Mouse (Mus musculus) brain, embryonic 14.5 days (tissue): ENCODE measurements at regions not wholly inside any gene's neighbourhood (a gene's known extent, or its start where the extent isn't known, plus 50 kb on each side); places are given as distances from the start of the nearest gene placed in this dataset.

Experiments used
- DNase-seq: peaks from one replicate; pipeline ENCODE4 v3.0.0-alpha.2; 2011; ENCODE audit warnings: low read depth
- CTCF ChIP-seq: fragments of 200-500 bp; IDR thresholded peaks from 2 replicates; pipeline ENCODE4 v1.5.1; 2012; ENCODE audit warnings: inconsistent platforms, mild to moderate bottlenecking, moderate library complexity, borderline replicate concordance; ENCODE audit not compliant: insufficient read depth, insufficient read length; ENCODE audit errors: extremely low read depth
- POLR2A ChIP-seq: fragments of 200-500 bp; IDR thresholded peaks from 2 replicates; pipeline ENCODE4 v1.6.1; 2012; ENCODE audit warnings: mild to moderate bottlenecking, inconsistent platforms, borderline replicate concordance; ENCODE audit not compliant: poor library complexity, insufficient read depth, insufficient read length, severe bottlenecking; ENCODE audit errors: extremely low read depth

DNA sequence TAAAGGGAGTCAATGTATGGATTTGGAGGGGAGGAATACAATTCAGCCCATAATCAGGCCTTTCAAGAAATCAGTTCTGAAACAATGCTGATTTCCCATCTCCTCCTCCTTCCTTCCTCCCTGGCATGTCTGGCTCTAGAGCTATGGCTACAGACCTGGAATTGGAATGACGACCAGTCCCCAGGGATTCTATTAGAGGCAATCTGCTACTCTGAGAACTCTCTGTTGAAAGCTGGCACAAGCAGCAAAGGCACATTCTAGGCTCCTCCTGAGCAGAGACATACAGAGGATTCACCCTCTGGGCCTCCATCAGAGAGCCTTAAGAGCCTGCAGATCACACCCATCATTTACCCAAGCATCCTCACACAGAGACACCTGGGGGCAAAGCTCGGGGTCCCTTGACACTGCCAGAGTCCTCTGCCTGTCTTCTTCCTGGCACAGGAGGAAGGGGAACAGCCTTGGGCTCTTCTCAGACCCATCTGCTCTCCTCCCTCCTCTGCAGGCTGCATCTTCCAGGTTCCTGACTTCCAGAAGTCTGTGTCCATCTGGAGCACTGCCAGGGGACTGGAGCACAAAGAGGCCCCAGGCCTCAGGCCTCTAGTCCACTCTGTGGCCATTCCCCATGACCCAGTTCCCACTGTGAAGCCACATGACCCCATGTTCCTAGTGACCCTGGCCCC, 176.2 kb downstream of the Rybp start:
- peak; percentile 42 for DNase-seq
- TF ChIP-seq CTCF = no peak
- no peak for TF ChIP-seq POLR2A

DNA sequence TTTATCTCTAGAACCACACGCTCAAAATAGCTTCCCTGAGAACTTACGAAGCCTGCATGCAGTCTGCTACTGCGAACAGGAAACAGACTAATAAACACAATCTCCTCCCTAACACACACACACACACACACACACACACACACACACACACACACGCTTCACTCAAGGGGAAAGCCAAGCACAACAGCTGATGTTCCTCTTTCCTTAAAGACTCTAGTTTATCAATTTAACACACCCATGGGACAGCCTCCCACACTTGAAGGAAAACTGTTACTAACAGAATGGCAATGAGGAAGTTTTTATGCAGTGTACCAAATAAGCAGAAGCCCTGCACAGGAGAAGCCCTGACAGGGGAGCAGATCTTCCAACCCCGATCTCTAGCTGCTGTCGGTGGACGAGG, 177.3 kb downstream of the Rybp start:
- TF ChIP-seq POLR2A (no peak), CTCF (no peak)
- DNase-seq = peak; percentile 50

DNA sequence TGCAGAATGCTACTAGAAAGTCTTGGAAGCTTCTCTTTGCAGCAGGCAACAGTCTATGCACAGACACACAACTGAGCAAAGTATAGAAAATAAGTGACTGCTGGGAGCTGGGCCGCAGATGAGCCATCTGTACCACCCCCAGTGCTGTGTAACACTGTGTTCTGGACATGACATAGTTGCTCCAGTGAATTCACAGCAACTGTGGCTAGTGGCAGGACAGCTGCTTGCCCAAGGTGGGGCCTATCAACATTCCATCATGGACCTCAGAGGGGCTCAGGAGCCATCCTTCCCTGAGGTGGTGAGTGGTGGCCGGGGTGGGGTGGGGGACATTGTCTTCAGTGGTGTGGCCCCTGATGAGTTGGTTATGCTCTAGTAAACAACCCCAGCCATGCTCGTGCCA, 177.9 kb downstream of the Rybp start:
- DNase-seq = no peak
- no peak for TF ChIP-seq CTCF

DNA sequence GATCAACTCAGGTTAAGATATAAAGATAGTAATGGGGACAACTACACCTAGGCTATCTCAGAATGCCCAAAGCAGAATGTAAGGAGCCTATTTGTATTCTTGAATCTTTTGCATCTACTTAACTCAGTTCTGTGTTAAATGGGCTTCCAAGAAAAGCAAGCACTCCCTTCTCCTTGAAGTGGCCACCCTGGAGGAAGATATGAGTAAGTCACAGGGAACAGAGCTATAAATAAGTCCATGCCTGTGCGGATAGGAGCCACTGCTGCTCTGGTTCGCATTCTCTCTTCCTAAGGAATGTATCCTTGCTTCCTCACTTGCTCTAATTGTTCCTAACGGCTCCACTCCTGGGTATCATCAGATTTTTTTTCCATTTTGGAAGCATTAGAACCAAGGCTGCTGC, 179.8 kb downstream of the Rybp start:
- no peak for DNase-seq
- no peak for TF ChIP-seq POLR2A
- no peak for TF ChIP-seq CTCF

DNA sequence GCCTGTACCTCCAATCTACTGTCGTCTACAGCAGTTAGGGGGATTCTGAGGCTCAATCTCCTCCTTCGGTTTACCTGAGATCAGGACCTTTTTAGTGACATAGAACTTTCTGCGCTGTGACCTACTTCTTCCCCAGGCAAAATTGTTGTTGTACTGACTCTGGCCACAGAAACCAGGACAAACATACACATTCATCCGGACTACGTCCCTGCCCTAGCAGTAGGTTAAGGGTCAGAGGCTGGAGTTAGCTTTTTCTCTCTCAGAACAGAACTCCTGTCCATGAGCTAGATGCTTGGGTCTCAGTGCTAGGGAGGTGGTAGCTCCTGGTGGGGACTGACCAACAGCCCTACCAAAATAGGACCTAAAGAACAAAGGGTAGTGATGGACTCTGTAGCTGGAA, 180.2 kb downstream of the Rybp start:
- TF ChIP-seq POLR2A (no peak), CTCF (no peak)
- no peak for DNase-seq

DNA sequence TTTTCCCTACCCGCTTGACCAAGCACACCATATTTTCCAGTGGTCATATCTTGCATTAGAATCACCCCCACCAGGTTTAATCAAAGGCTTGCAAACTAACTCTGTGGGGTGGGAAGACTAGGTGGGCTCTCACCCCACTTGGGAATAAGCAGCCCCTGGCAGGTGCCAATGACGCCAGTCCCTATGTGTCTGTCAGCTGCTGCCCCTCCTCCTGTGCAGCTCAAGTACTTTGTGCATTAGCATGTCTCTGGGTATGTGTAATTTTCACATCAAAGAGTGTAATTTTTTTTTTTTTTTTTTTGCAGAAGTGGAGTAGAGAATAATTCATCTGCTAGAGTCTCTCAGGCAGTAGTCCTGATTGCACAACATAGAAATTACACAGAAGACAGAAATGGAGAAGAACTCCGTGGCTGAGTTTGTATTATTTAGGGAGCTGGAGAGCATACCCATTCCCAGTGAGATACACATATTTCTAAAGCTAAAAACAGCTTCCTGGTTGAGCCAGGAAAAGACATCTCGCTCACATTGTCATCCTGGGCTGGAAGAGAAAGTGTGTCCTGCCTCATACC, 186.6 kb downstream of the Rybp start:
- TF ChIP-seq POLR2A (no peak), CTCF (no peak)
- peak; percentile 67 for DNase-seq

DNA sequence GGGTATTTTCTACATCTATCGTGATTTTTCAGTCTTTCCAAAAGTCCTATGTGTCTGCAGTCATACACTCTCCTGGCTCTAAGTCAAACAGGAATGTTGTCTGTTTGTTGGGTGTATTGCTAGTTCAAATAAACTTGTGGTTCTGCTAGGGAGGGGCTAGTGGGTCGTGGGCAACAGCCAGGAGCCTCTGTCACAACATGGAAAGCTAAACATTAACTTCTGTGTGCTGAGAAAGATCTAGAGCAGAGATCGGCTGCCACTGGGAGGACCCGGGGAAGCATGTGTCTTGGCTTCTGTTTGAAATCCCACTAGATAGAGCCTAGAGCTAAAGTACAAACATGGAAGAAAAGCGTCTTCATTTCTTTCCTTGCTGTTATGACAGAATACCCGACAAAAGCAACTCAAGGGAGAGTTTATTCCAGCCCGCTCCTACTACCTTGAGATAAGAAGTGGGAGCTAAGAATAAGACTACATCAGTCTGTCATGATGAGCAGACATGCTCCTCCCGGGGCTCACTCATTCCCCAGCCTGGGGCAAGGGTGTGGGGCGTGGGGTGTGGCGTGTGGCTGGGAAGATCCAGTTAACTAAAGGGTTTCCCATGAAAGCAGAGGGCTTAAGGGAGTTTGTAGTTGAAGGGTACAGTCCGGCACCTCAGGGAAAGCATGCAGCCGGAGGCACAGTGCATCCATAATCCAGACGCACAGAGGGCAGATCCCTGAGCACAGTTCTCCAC, 190.7 kb downstream of the Rybp start:
- TF ChIP-seq CTCF (no peak), POLR2A (no peak)

DNA sequence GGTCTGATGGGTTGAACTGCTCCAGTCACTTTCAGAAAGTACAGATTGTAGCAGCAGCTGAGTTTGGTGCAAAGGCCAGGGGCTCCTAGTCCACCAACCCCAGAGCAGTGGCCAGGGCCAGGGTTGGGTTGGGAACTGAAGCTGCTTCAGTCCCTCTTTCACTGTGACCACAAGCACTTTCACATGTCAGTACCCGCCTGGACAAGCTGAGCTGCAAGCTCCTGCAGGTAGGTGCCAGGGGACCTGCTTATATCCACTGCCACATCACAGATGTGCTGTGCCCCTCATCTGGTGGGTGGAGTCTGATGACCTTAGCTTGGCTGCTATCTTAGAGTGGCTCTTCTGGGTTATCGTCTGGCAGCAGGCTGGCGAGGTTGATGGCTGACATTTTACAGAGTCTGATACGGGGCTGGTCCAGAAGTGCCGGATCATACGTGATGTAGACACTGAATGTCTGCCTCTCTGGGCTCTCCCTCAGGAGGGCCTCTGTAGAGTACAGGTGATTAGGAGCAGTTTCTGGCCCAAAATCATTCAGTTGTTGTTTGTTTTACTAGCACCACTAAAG, 192.6 kb downstream of the Rybp start:
- TF ChIP-seq POLR2A (no peak), CTCF (no peak)
- no peak for DNase-seq

More for the DNA sequence above, 190.7 kb downstream of the Rybp start:
- no peak for DNase-seq

DNA sequence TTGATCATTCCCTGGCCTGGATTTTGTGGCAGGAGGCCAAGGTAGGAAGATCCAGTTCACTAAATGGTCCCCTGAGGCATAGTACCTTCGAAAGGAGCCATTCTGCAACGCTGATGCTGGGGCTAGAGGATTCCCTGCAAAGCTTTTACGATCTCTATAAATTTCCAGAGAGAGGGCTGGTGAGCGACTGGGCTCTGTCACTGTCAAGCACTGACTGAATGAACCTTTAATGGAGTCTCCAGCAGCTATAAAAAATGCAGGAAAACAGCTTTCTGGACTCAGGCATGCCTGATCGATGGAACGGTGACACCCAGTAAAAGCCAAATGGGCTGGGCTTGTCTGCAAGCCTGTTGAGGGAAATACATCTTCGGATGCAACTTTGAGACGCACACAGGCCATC, 194.4 kb downstream of the Rybp start:
- no peak for TF ChIP-seq POLR2A
- no peak for TF ChIP-seq CTCF
- DNase-seq = no peak

DNA sequence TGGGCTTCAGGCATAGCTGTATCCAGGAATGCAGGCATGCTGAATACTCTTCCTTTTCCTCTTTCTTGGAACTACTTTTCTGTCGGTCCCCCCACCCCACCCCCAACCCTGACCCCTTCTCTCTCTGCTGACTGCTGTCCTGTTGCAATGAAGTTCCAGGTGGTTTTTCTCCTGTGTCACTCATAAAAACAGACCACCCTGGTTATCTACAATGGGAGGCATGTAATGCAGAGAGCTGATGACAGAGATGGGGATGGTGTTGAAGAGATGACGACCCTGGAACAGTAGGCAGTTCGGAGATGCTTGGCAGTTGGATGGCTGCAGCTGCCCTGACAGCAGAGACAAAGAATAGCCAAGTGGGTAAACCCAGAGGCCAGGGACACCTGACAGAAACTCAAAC, 195.5 kb downstream of the Rybp start:
- DNase-seq = no peak
- no peak for TF ChIP-seq CTCF
- no peak for TF ChIP-seq POLR2A

DNA sequence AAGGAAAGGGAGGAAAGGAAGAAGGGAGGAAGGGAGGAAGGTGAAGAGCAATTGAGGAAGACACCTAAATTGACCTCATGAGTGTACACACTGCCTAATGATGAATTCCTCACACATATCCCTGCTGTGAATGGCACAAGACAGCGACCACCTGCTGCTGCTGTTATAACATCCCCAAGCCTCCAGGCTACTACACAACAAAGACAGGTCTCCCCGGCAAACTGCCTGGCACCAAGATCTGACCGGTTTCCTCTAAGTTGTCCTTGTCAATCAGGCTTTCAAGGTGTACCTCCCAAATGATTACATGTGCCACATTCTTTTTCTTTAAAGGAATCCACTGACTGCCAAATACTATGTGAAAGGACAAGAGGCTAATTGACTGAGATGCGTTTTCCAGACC, 198.7 kb downstream of the Rybp start:
- peak; percentile 23 for DNase-seq
- TF ChIP-seq POLR2A = no peak
- no peak for TF ChIP-seq CTCF
